Mouse (Mus musculus): ENCODE measurements around the gene Rabl3. TPM values are rescaled to one million over a fixed set of nuclear protein-coding genes. Genes with fewer than 3 reads are reported as not detected.

Rabl3 gene
- 10 to 100 TPM; 11.4 to 12.1 TPM for total RNA-seq (2021)

DNA sequence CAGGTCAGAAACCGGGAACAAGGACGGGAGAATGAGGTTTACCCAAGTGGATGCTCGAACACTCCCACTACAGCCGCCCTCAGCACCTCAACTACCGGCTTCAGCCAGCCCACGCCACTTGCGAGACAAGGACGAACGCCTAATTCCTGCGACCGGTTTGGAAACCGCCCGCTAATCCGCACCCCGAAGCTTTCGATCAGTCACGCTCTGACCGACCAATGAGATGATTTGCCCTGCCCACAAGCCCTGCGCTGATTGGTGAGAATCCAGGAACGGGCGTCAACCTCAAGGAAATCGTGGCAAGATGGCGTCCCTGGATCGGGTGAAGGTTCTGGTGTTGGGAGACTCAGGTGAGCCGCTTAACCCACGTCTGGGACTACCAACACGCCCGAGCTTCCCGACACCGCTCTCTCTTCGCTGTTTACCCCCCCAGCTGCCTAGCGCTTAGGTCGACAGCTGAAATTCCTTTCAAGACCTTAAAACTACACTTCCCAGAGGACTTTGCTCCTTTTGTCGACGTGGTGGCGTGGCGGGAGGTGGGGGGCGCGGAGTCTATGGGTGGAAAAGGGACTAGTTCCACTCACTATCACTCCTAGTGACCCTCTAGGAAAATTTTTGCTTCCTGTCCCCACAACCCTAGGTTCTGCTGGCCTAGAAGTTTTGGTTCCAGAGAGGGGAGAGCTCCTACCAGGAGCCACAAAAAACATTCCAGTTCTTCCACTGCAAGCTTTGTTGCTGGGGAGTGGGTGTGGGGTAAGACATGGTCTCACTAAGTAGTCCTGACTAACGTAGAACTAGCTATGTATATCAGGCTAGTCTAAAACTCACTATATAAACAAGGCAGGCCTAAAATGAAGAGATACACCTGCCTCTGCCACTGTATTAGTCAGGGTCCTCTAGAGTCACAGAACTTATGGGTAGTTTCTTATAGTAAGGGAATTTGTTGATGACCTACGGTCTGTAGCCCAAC, at the start of gene Rabl3, which contains the start of gene Gtf2e1:
Gene Rabl3 (plus strand): TSS at position 275 of the 970 bp plus-strand sequence.
Gene Gtf2e1 (minus strand): TSS at position 179 of the 970 bp plus-strand sequence.
- intact Hi-C loops (cut with DNase I), result loop anchor here (5.0 kb wide), 2 partner anchors 97 to 112 kb away; partner anchors contain the start of gene Ndufb4

DNA sequence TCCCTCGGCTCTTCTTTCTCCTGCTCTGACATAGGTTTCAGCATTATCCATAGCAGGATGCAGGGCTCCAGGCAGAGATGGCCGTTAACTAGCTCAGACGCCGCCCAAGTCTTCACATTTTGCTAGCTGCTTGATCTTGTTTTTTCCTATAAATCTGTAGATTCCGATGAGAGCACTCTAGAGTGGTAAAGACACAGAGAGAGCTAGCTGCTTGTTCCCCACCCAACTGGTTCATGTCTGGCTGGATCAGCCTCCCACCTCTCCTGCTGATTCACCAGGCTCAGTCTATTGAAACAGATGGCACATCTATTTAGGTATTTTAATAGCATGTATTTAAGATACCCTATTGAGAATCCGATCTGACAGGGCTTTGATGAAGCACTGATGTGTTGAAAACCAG, 44.7 kb upstream of the Rabl3 start:
- intact Hi-C loops (cut with DNase I), result no loop called here
- DNase-seq, result no peak

More for the DNA sequence above, at the start of gene Rabl3, which contains the start of gene Gtf2e1:
- peak; percentile 99 for DNase-seq

GRCm38 (mm10) chr16:37498581-37498980, 41.1 kb upstream of the Rabl3 start:
- peak in 1 of 2 experiments; percentile 2 for DNase-seq
- intact Hi-C loops (cut with DNase I), result no loop called here

GRCm38 (mm10) chr16:37504517-37504916, 35.2 kb upstream of the Rabl3 start:
- intact Hi-C loops (cut with DNase I), result no loop called here
- DNase-seq, result no peak

GRCm38 (mm10) chr16:37506751-37507150, 32.9 kb upstream of the Rabl3 start:
- no peak for DNase-seq
- intact Hi-C loops (cut with DNase I), result no loop called here

DNA sequence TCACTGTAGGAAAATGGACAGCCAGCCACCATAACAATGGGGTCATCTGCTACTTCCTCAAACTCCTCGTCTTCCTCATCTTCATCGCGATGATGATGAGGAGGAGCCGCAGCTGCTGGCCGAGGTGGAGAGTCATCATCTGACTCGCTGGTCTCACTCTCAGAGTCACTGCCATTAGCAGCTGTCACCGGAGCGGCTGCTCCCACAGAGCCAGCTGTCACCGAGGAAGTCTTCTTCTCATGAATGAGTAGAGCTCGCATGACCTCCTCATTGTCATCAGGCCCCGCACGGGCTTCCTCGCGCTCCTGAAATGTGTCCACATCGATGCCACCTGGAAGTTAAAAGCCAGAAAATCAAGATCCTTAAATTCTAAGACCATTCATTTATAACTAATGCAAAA, 28.2 kb upstream of the Rabl3 start:
- DNase-seq, result no peak
- intact Hi-C loops (cut with DNase I), result no loop called here

DNA sequence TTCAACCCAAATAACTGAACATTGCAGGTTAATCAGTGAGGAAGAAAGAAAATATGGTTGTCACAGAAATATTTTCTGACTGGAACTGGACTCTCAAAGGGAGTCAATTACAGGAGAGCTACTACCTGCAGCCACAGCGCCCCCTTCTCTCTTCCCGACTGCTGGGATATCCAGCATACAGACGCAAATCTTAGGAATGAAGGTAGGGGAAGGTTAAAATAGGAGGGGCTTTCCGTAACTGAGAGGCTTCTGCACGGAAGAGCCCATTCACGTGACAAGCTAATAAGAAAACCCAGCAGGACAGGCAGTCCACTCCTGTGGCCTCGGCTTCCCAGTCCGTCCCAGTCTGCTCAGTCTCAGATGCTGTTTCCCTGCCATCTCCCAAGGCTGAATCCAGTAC, 25.0 kb upstream of the Rabl3 start:
- DNase-seq, result no peak
- intact Hi-C loops (cut with DNase I), result no loop called here

DNA sequence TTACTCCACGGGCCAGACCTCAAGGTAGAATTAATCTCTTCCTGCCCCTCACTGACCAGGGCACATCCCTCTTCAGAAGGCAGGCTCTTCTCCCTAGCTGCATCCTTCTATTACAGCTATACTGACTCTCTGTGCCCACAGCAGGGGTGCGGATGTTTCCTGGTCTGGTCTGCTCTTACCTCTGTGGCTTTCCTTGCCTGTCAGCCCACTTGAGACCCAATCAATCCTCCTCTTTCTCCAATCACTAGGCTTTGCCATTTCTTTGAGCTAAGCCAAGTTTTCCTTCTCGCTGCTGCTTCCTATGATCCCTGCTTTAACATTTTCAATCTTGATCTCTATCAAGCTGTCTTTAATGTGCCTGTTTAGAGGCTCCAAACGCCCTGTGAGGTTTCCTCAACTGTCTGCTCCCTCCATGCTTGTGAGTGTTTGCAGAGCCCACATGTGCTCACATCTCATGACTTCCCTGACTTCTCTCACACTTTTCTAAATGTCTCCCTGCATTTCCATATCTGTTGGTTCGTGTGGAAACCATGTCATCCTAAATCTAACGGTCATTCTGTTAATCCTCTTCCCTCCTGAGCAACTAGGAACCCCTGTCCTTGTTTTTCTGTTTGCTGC, 23.2 kb upstream of the Rabl3 start:
- intact Hi-C loops (cut with DNase I), result no loop called here
- DNase-seq, result no peak

GRCm38 (mm10) chr16:37517596-37518211, 22.0 kb upstream of the Rabl3 start:
- intact Hi-C loops (cut with DNase I), result no loop called here
- DNase-seq, result no peak

DNA sequence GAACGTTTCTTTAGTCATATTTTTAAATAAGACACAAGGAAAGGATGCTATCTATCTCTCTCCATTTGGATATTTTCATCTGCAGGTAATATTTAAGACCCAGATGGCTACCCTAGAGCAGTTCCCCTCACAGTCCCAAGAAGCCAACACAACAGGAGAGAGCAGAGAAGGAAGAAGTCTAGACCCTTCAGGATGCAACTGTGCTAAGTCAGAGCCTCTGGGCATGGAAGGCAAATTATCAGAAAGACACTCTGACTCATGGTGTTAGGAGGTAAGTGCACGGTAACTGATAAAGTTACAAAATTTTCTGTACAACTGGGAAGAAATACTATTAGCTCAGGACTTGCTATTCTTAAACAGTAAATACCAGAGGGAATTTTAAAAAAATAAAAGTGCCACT, 21.0 kb upstream of the Rabl3 start:
- no peak for DNase-seq
- intact Hi-C loops (cut with DNase I), result no loop called here

DNA sequence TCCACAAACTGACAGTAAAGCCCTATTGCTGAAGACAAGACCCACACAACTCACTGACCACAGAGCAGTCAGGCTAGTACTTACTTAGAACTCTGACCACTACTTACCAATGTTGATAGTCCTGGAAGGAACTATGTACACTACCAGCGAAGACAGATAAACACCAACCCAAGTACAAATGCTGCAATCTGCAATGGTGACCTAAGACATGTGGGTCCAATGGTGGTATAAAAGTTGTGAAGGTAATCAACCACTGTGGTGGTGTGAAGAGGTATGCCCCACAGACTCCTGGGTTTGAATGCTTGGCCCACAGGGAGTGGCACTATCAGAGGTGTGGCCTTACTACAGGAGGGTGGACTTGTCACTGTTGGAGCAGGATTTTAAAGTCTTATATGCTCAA, 20.0 kb upstream of the Rabl3 start:
- DNase-seq, result no peak
- intact Hi-C loops (cut with DNase I), result no loop called here

DNA sequence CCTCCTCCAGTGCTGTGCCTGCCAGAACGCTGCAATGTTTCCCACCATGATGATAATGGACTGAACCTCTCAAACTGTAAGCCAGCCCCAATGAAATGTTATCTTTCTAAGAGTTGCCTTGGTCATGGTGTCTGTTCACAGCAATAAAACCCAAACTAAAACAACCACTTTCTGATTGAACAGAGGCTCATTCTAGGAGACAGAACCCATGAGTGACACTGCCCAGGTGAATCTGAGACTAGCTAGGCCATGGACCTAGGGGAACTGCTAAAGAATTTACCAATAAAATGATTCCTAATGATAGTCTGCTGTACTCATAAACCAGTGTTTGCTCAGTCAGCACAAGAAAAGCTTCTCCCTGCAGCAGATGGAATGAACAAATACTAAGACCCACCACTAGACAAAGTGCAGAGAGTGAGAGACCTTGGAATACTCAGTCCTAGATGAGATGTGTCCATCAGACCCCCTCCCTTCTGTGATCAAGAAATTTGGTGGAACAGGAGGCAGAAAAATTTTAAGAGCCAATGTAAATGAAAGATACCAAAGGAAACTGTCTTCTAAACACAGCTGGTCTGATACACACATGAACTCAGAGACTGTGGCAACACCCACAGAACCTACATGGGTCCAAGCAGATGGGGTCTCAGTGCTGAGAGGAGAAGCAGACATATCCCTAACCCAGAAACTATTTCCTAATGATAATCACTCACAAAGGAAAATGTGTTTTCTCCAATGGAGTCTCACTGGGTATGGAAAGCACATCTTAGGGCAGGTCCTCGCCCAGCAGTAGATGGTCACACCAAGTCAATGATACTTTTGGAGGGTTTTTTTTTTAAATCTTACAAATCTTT, 19.3 kb upstream of the Rabl3 start:
- intact Hi-C loops (cut with DNase I), result no loop called here
- DNase-seq, result no peak

DNA sequence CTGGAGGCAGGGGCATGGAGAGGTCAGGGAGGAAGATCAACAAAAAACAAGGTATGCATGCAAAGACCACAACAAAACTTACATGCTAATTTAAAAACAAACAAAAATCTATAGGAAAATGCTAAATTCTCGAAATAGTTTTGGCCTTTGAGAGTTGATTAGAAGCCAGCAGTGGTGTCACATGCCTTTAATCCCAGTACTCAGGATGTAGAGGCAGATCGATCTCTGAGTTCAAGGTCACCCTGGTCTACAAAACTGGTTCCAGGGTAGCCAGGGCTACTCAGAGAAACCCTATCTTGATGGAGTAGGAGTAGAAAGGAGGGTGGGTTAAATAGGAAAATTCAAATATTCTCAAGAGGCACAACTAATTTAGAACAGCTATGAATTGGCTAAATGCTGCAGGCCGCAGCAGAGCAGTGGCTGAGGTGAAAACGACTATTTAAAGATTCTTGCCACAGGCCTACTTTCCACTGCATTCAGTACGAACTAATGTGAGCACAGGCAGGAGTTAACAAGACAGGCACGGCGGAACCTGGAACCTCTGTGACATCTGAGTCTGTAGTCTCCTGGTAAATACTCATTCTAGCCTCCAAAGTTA, 17.5 kb upstream of the Rabl3 start:
- intact Hi-C loops (cut with DNase I), result no loop called here
- no peak for DNase-seq

GRCm38 (mm10) chr16:37525121-37525520, 14.6 kb upstream of the Rabl3 start:
- DNase-seq, result no peak
- intact Hi-C loops (cut with DNase I), result no loop called here

DNA sequence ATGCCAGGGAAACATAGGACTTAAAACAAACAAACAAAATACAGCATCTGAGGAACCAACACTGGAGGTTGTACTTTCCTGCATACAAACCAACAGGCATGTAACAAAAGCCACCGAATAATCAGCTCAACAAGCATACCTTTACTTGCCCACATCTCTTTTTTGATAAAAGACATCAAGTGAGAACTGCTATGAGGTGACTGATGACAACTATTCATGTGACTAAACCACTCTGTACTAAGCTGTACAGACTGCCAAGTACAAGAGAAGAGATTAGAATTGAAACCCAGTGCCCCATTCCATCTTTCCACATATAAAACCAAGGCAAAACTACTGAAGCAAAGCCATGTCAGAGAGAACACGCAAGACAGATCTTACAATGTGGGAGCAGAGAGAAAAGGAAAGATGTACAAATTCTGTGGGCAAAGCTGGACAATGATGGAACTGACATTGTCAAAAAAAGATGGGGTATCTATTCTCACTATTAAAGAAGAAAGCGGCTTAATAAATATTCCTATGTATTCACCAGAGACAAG, 12.9 kb upstream of the Rabl3 start:
- peak; percentile 7 to 23 for DNase-seq
- intact Hi-C loops (cut with DNase I), result no loop called here

DNA sequence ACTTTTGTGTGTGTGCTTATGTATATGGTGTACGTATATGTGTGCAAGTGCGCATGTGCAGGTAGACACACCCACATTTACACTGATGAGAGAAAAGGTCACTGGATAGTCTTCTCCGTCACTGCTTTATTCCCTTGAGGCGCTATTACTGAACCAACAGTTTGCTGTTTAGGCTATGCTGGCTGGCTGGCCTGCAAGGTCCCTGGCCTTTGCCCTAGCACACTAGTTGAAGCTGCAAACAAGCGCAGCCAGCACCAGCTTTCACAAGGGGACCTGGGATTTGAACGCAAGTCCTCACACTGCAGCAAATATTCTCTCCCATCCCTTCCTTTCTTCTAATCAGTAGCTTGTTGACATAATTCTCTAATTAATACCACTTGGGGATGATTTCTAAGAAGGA, 9.5 kb upstream of the Rabl3 start:
- no peak for DNase-seq
- intact Hi-C loops (cut with DNase I), result no loop called here

DNA sequence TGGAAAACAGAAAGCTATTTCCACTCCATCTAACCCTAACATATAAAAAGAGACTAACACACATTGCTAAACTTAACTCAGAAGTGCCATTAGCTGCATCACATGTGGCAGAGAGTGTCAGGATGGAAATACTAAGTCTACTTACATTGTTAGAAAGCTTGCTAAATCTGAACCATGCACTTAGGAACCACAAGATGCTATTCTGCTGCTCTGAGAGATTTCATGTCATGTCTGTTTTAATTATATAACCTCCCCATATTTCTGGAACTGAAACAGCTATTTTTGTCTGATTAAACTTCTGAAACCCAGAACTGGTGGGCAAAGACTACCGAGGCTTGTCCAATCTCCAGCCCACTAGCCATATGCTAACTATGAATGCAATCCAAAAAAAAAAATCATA, 7.6 kb upstream of the Rabl3 start:
- no peak for DNase-seq

DNA sequence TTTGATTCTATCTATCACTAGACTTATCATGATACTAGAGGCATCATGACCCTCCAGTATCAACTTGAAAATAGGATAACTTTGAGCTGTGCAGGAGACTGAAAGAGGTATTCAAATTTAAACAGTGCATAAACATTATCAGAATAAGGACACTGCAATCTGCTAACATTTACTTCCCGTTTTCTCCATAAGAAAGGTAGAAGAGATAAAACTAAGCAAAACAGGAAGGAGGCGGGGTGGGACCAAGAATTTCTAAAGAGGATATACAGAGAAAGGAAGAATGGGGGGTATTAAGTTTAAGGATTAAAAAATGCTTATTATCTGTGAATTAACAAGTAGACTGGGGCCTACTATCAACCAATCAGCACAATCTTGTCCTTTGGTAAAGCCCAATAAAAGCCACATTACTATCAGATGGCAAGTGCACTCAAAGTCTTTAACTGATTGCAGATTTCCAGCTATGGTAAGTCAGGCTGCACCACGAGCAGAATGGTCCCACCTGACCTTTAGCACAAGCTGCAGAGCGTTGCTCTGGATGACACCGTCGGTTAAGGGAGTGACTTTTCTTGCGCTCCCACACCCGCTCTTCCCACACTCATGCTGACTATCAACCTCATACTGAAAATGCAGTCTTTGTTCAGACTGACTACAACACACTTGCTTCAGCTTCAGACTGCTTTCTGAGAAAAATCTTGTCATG, 6.2 kb upstream of the Rabl3 start:
- DNase-seq, result no peak
- intact Hi-C loops (cut with DNase I), result no loop called here

More for the DNA sequence above, 7.6 kb upstream of the Rabl3 start:
- intact Hi-C loops (cut with DNase I), result no loop called here

DNA sequence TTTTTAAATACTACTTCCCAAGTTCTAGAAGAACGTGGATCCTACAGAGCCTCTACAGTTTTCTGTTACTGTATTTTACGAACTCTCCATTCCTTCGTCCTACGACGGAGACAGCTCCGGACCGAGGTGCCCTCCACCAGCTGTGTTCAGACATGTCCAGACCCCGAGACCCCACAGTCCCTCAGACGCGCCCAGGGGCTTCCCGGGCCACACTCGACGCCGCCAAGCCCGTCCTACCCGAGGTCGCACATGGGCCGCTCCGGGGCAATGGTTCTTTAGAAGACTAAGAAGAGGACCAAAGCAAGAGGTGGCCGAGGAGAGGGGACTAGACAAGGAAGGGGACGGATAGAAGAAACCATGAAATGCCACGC, 460 bp upstream of the Rabl3 start:
- no peak for DNase-seq
- intact Hi-C loops (cut with DNase I), result loop anchor here (5.0 kb wide), 1 partner anchor 113 kb away; the partner anchor contains the start of gene Ndufb4
